Mouse (Mus musculus) thymus, adult 2 months (tissue): Measurements from ENCODE around the gene Cltb.

ENCODE experiments used
- CTCF ChIP-seq: fragments of 200-500 bp; IDR thresholded peaks from 2 replicates; pipeline ENCODE4 v1.5.1; 2012; ENCODE audit warnings: mild to moderate bottlenecking, control low read depth, low read length, moderate library complexity, borderline replicate concordance; ENCODE audit not compliant: control insufficient read depth, poor library complexity, insufficient read depth; ENCODE audit errors: extremely low read depth
- POLR2A ChIP-seq: fragments of 200-500 bp; IDR thresholded peaks from 2 replicates; pipeline ENCODE4 v1.6.1; 2012; ENCODE audit warnings: mild to moderate bottlenecking, low read length, control low read depth, moderate library complexity; ENCODE audit not compliant: control insufficient read depth, poor library complexity, insufficient read depth; ENCODE audit errors: extremely low read depth

DNA sequence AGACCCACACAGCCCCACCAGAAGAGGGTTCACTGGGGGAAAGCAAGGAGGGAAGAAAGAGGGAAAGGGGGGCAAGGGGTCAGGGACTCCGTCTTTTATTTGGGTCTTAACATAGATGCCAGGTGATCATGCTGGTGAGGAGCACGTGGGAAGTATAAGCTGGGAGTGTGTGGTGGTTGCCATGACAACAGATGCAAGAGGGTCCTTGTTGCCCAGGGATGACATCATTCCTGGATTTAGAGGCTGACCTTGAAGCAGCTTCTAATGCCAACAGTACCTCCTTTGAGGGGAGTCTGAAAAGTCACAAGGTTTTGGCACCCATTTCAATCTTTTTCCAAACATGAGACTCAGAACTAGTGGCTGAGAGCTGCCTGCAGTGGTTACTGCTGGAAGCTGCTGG is 39.5 kb downstream of the Cltb start:
- TF ChIP-seq CTCF (no peak), POLR2A (no peak)
